Mouse (Mus musculus) liver, adult 2 months (tissue): ENCODE results near the gene Slc6a15.

ENCODE experiments used
- CTCF ChIP-seq: fragments of 200-500 bp; IDR thresholded peaks from 2 replicates; pipeline ENCODE4 v1.5.1; 2011; ENCODE audit warnings: low read depth, low read length, control low read depth
- POLR2A ChIP-seq: fragments of 200-500 bp; IDR thresholded peaks from 2 replicates; pipeline ENCODE4 v1.6.1; 2011; ENCODE audit warnings: low read length, control low read depth; ENCODE audit not compliant: insufficient read depth; ENCODE audit errors: extremely low read depth

DNA sequence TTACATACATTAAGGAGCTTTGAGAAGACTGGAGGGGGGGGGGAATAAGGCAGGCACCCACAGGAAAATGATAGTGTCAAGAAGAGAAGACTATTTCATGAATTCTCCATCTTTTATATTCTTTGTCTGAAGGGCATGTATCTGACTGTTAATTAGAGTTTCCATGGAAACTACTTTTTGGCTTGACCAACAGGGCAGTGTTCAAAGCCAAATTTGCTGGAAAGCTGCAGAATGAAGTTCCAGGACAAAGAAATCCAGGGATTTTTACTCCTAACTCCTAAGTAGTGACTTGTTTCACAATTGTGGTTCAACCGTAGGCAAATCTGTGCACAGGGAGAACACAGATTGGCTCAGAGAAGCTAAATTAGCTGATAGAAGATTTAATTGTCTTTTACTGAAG is 90.3 kb downstream of the Slc6a15 start:
- TF ChIP-seq CTCF (no peak), POLR2A (no peak)
